Mouse (Mus musculus): ENCODE results near the gene Tubb3.

GRCm38 (mm10) chr8:123431616-123432365, 20.6 kb downstream of the Tubb3 start:
- TF ChIP-seq POLR2A (IDR thresholded peaks at IDR 0.05; ENCODE audit: low read depth, low read length): no peak
- no peak for TF ChIP-seq CTCF (IDR thresholded peaks at IDR 0.05; ENCODE audit: extremely low read depth, insufficient read length, insufficient replicate concordance, low read depth, low read length)

All from small intestine, adult 2 months (tissue).